Mouse (Mus musculus) layer of hippocampus, postnatal 10 days (tissue): Measurements from ENCODE around the gene Cd300ld5. TPM values are rescaled to one million over a fixed set of nuclear protein-coding genes. Genes with fewer than 3 reads are reported as not detected.
"Not testable (repeated sequence)": the region's sequence is repeated elsewhere in the genome, so short reads cannot be mapped to it uniquely, and the experiment has no call there.

ENCODE experiments used
- DNase-seq, 2 experiments: peaks; one replicate each; pipeline ENCODE4 v3.0.0; 2021; ENCODE audit warnings: low spot score in 2 of 2
- total RNA-seq, 2 experiments: library from RNA; stranded (reverse); gene quantifications; 2 replicates each; pipeline ENCODE4 v1.2.3; 2021

The Cd300ld5 gene
- total RNA-seq, 2 experiments from 2014 or later: 2.5 to 2.6 TPM

- peak in 1 of 2 experiments; percentile 19 for DNase-seq
Measured at GRCm38 (mm10) chr11:115049282-115049895, 11.8 kb upstream of the Cd300ld5 start.

- DNase-seq: no peak
Measured at GRCm38 (mm10) chr11:115048259-115048658, 10.7 kb upstream of the Cd300ld5 start, which contains the start of gene Cd300ld3. Gene Cd300ld3 (minus strand): TSS chr11:115048409.

GRCm38 (mm10) chr11:115026912-115027311 lies 10.7 kb downstream of the Cd300ld5 start, which contains the start of gene Cd300ld4:
Gene Cd300ld4 (minus strand): TSS chr11:115027012.
- DNase-seq: not testable (repeated sequence)

GRCm38 (mm10) chr11:115016093-115016492 lies 21.5 kb downstream of the Cd300ld5 start, which contains the start of gene Cd300ld2:
Gene Cd300ld2 (minus strand): TSS chr11:115016193.
- not testable (repeated sequence) for DNase-seq

- no peak for DNase-seq
Measured at GRCm38 (mm10) chr11:115004070-115004469, 33.5 kb downstream of the Cd300ld5 start.

- DNase-seq: no peak
Measured at GRCm38 (mm10) chr11:115001474-115002040, 36.0 kb downstream of the Cd300ld5 start, which contains the start of gene Cd300c2. Gene Cd300c2 (minus strand): TSS chr11:115001880.

- no peak for DNase-seq
Measured at GRCm38 (mm10) chr11:114989793-114990192, 47.8 kb downstream of the Cd300ld5 start, which contains the start of gene Cd300ld. Gene Cd300ld (minus strand): TSS chr11:114989922.

GRCm38 (mm10) chr11:114981866-114982265 lies 55.7 kb downstream of the Cd300ld5 start:
- DNase-seq: no peak

Other genes with a start within 250 kb of the Cd300ld5 start
- 10 to 100 TPM; 30.4 to 32.9 TPM for gene Btbd17, start 241.8 kb downstream of the Cd300ld5 start, total RNA-seq
- not detected for gene Gpr142, start 238.8 kb downstream of the Cd300ld5 start, total RNA-seq
- 1 to 10 TPM; 3.9 to 5.1 TPM for gene Gprc5c, start 186.6 kb downstream of the Cd300ld5 start, total RNA-seq
- gene Cd300a, start 147.7 kb downstream of the Cd300ld5 start, total RNA-seq: under 1 TPM; 0.62 TPM
- gene Cd300lb, start 103.4 kb downstream of the Cd300ld5 start, total RNA-seq: under 1 TPM in 1 of 2 experiments, not detected in 1; 0.20 TPM
- not detected for gene Cd300c, start 68.6 kb downstream of the Cd300ld5 start, total RNA-seq
- gene Cd300ld, start 47.8 kb downstream of the Cd300ld5 start, total RNA-seq: under 1 TPM in 1 of 2 experiments, not detected in 1; 0.11 TPM
- gene Cd300c2, start 35.9 kb downstream of the Cd300ld5 start, total RNA-seq: 1 to 10 TPM; 2.5 to 3.5 TPM
- gene Cd300ld2, start 21.6 kb downstream of the Cd300ld5 start, total RNA-seq: not detected
- gene Cd300ld4, start 10.8 kb downstream of the Cd300ld5 start, total RNA-seq: not detected
- not detected for gene Cd300ld3, start 10.6 kb upstream of the Cd300ld5 start, total RNA-seq
- gene Cd300e, start 24.4 kb upstream of the Cd300ld5 start, total RNA-seq: not detected
- 1 to 10 TPM in 1 of 2 experiments, under 1 TPM in 1; 0.91 to 1.6 TPM for gene Rab37, start 53.7 kb upstream of the Cd300ld5 start, total RNA-seq
- gene Cd300lf, start 96.2 kb upstream of the Cd300ld5 start, total RNA-seq: under 1 TPM; 0.27 to 0.50 TPM
- 10 to 100 TPM; 70.4 to 78.0 TPM for gene Slc9a3r1, start 125.6 kb upstream of the Cd300ld5 start, total RNA-seq
- 10 to 100 TPM; 15.1 to 20.2 TPM for gene Tmem104, start 149.7 kb upstream of the Cd300ld5 start, total RNA-seq
- 10 to 100 TPM; 15.8 to 17.6 TPM for gene Nat9, start 150.1 kb upstream of the Cd300ld5 start, total RNA-seq
- 10 to 100 TPM; 28.6 to 31.9 TPM for gene Grin2c, start 229.5 kb upstream of the Cd300ld5 start, total RNA-seq
- gene Fdxr, start 239.3 kb upstream of the Cd300ld5 start, total RNA-seq: 10 to 100 TPM; 22.5 to 23.0 TPM